Mouse (Mus musculus) neural tube, embryonic 13.5 days (tissue): ENCODE measurements around the gene Polr2f. TPM values are rescaled to one million over a fixed set of nuclear protein-coding genes. Genes with fewer than 3 reads are reported as not detected.

ENCODE experiments used
- ATAC-seq: fragments of 200-750 bp; cut with Nextera tagmentation; 2 replicates; pipeline ENCODE4 v1.8.0; 2017; ENCODE audit warnings: low read depth, mild to moderate bottlenecking, moderate TSS enrichment, moderate library complexity
- H3K27ac ChIP-seq: fragments of 300-500 bp; sonication (generic); replicated peaks from 2 replicates; pipeline ENCODE4 v1.5.1; 2015; ENCODE audit warnings: moderate library complexity, mild to moderate bottlenecking, inconsistent platforms
- H3K27me3 ChIP-seq: fragments of 300-500 bp; sonication (generic); 2 replicates; pipeline ENCODE4 v1.6.1; 2015; ENCODE audit warnings: mild to moderate bottlenecking, inconsistent platforms
- H3K36me3 ChIP-seq: fragments of 300-500 bp; sonication (generic); 2 replicates; pipeline ENCODE4 v1.6.1; 2015; ENCODE audit warnings: mild to moderate bottlenecking, inconsistent platforms
- H3K4me1 ChIP-seq: fragments of 300-500 bp; sonication (generic); replicated peaks from 2 replicates; pipeline ENCODE4 v1.6.1; 2015; ENCODE audit warnings: inconsistent platforms
- H3K4me2 ChIP-seq: fragments of 300-500 bp; sonication (generic); 2 replicates; pipeline ENCODE4 v1.6.1; 2015; ENCODE audit warnings: inconsistent platforms, mild to moderate bottlenecking, moderate library complexity
- H3K4me3 ChIP-seq: fragments of 300-500 bp; sonication (generic); 2 replicates; pipeline ENCODE4 v1.5.1; 2015; ENCODE audit warnings: mild to moderate bottlenecking, inconsistent platforms
- H3K9ac ChIP-seq: fragments of 300-500 bp; sonication (generic); 2 replicates; pipeline ENCODE4 v1.6.1; 2015; ENCODE audit warnings: moderate library complexity, mild to moderate bottlenecking, inconsistent platforms
- H3K9me3 ChIP-seq: fragments of 300-500 bp; sonication (generic); 2 replicates; pipeline ENCODE4 v1.6.1; 2016; ENCODE audit warnings: inconsistent platforms
- WGBS: fragments of 180-500 bp; shearing (Covaris S2); methylation state at CpG from one replicate; pipeline ENCODE4 v1.1.7; 2015; 5-methylcytosine and 5-hydroxymethylcytosine counted together
- polyA plus RNA-seq: library from polyadenylated mRNA; unstranded; fragments of >200 nt; fragmentation: Nextera tagmentation; extraction: Ambion mirVana; gene quantifications from 2 replicates; pipeline ENCODE4 v1.2.1, GENCODE M21; 2015

Gene Polr2f
- polyA plus RNA-seq, 1 experiment from 2014 or later = 278 TPM

- H3K27me3 ChIP-seq = no peaks in the 10 kb centered on the region
- no peak overlapping the region for H3K27ac ChIP-seq
- no peak for ATAC-seq
- 88% methylated on average over 6 of the region's 6 CpGs for WGBS
- no peaks in the 10 kb centered on the region for H3K9me3 ChIP-seq
- peaks cover 93% of the 10 kb centered on the region for H3K36me3 ChIP-seq
- no peak overlapping the region for H3K9ac ChIP-seq
- no peaks in the 10 kb centered on the region; the same call in 1 of the 2 replicates for H3K4me1 ChIP-seq
- no peak overlapping the region for H3K4me2 ChIP-seq
- no peak overlapping the region for H3K4me3 ChIP-seq
Measured at GRCm38 (mm10) chr15:79123751-79124150, 17.1 kb upstream of the Polr2f start.

- no peak overlapping the region for H3K27ac ChIP-seq
- no peak overlapping the region for H3K4me2 ChIP-seq
- no peaks in the 10 kb centered on the region; the same call in 1 of the 2 replicates for H3K4me1 ChIP-seq
- H3K27me3 ChIP-seq = no peaks in the 10 kb centered on the region
- peaks cover 92% of the 10 kb centered on the region for H3K36me3 ChIP-seq
- no peak for ATAC-seq
- WGBS = 89% methylated on average over 10 of the region's 10 CpGs
- H3K9ac ChIP-seq = no peak overlapping the region
- H3K4me3 ChIP-seq = no peak overlapping the region
- H3K9me3 ChIP-seq = no peaks in the 10 kb centered on the region
Measured at GRCm38 (mm10) chr15:79124331-79124875, 16.4 kb upstream of the Polr2f start.

DNA sequence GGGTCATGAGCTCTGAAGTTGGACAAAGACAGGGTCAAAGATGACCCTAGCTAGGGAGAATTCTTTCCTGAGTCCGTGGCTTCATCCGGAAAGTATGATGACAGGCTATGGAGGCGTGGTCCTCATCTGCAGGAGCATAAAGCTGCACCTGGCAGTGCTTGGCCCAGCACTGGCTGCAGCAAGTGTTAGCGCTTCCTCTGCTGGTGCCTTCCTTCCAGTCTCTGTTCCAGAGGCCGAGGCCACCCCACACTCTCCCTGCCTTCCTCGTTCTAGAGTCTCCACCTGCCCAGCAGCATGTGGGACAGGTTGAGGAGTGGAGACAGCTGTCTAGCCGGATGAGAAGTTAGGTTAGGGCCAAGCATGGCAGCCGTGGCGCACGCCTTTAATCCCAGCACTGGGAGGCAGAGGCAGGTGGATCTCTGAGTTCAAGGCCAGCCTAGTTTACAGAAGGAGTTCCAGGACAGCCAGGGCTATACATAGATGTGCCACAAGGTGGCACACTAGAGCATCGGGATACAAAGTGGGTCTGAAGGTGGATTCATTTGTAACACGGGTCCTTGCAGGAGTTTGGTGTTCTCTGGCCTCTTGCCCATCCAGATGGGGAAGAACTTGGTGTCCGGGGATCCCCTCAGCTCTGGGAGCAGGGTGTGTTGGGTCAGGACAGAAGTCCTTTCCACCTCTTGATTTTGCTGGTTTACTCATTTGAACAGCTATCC is 14.4 kb upstream of the Polr2f start:
- Histone ChIP-seq H3K27ac (no peak overlapping the region), H3K4me2 (no peak overlapping the region), H3K4me3 (no peak overlapping the region), H3K9me3 (no peaks in the 10 kb centered on the region), H3K9ac (no peak overlapping the region), H3K36me3 (peaks cover 95% of the 10 kb centered on the region), H3K4me1 (no peaks in the 10 kb centered on the region; the same call in 1 of the 2 replicates), H3K27me3 (no peaks in the 10 kb centered on the region)
- 83% methylated on average over 13 of the region's 13 CpGs for WGBS
- ATAC-seq = no peak

DNA sequence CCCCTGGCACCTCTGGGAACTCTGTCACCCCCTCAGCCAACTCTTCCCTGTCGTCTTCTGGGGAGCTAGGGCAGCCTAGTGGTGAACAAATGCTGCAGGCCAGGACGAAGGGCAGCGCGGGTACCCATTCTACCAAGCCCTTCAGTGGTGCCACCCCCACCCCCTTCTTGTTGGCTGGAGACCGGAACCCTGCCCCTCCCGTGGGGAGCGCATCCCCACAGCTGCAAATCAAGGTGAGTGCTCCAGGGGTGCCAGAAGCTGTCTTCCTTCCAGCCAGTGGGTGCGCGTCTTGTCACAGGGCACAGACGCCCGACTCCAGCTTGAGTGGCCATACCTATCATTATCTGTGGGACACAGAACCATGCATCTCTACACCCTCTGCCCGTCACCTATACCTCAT is 13.7 kb upstream of the Polr2f start:
- no peak overlapping the region for H3K4me2 ChIP-seq

GRCm38 (mm10) chr15:79128208-79128607 is 12.6 kb upstream of the Polr2f start:
- Histone ChIP-seq H3K9ac (no peak overlapping the region), H3K27me3 (no peaks in the 10 kb centered on the region), H3K36me3 (peaks cover 93% of the 10 kb centered on the region), H3K4me3 (no peak overlapping the region), H3K27ac (no peak overlapping the region), H3K9me3 (no peaks in the 10 kb centered on the region), H3K4me2 (no peak overlapping the region), H3K4me1 (no peaks in the 10 kb centered on the region)
- no peak for ATAC-seq
- 93% methylated on average over 5 of the region's 5 CpGs for WGBS

More for the DNA sequence above, 13.7 kb upstream of the Polr2f start:
- Histone ChIP-seq H3K27ac (no peak overlapping the region), H3K9me3 (no peaks in the 10 kb centered on the region), H3K36me3 (peaks cover 95% of the 10 kb centered on the region), H3K9ac (no peak overlapping the region), H3K27me3 (no peaks in the 10 kb centered on the region), H3K4me1 (no peaks in the 10 kb centered on the region; the same call in 1 of the 2 replicates), H3K4me3 (no peak overlapping the region)
- WGBS = 92% methylated on average over 12 of the region's 12 CpGs
- no peak for ATAC-seq

- 84% methylated on average over 7 of the region's 7 CpGs for WGBS
- H3K27me3 ChIP-seq = no peaks in the 10 kb centered on the region
- peaks cover 93% of the 10 kb centered on the region for H3K36me3 ChIP-seq
- no peak overlapping the region for H3K27ac ChIP-seq
- ATAC-seq = no peak
- no peaks in the 10 kb centered on the region for H3K9me3 ChIP-seq
- H3K4me1 ChIP-seq = no peaks in the 10 kb centered on the region
- H3K9ac ChIP-seq = no peak overlapping the region
- no peak overlapping the region for H3K4me3 ChIP-seq
- no peak overlapping the region for H3K4me2 ChIP-seq
Measured at GRCm38 (mm10) chr15:79129311-79129710, 11.5 kb upstream of the Polr2f start.

DNA sequence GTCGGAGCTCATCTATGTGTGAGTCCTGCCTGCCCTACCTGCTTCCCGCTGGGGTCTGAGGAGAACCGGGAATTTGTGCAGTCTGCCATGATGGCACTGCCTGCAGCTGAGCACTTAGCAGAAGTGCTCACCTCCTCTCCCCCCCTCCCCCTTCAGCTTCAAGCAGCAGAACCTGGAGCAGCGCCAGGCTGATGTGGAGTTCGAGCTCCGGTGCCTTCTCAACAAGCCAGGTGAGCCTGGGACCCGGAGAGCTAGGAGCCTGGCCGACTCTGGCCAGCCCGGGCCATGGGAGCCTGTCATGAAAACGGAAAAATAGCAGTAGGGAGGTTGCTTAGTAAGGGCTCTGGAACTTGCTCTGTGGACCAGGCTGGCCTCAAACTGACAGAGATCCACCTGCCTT is 10.0 kb upstream of the Polr2f start:
- no peak overlapping the region for H3K9ac ChIP-seq
- H3K9me3 ChIP-seq = no peaks in the 10 kb centered on the region
- 92% methylated on average over 10 of the region's 10 CpGs for WGBS
- no peak overlapping the region for H3K27ac ChIP-seq
- no peak overlapping the region for H3K4me3 ChIP-seq
- H3K27me3 ChIP-seq = no peaks in the 10 kb centered on the region
- no peak for ATAC-seq
- no peak overlapping the region for H3K4me2 ChIP-seq
- no peaks in the 10 kb centered on the region for H3K4me1 ChIP-seq
- H3K36me3 ChIP-seq = peaks cover 85% of the 10 kb centered on the region

GRCm38 (mm10) chr15:79131442-79131841 is 9.4 kb upstream of the Polr2f start:
- Histone ChIP-seq H3K36me3 (peaks cover 79% of the 10 kb centered on the region), H3K9ac (no peak overlapping the region), H3K4me2 (no peak overlapping the region), H3K4me3 (no peak overlapping the region), H3K9me3 (no peaks in the 10 kb centered on the region), H3K27me3 (no peaks in the 10 kb centered on the region), H3K27ac (no peak overlapping the region), H3K4me1 (no peaks in the 10 kb centered on the region)
- ATAC-seq = no peak
- WGBS = 71% methylated on average over 7 of the region's 7 CpGs

DNA sequence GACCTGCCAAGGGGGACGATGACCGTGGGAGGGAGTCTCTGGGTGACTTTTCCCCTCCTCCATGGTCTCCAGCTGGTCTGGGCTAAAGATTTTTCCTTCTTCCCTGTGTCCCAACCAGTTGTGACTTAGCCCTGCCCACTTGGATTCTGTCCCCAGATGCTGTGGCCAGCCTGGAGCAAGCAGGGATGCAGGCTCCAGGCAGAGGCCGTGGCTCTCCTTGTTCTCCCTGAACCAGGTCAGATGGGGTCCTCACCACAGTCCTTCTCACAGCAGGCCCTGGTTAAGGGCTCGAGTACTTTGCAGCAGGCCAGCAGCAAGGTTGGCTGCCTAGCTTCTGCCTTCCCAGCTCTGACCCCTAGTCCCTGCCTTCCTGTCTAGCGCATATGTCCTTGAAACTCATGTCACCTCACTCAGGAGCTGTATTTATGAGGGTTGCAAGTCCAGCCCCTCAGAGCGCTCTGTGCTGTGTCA is 7.6 kb upstream of the Polr2f start:
- no peaks in the 10 kb centered on the region for H3K9me3 ChIP-seq
- H3K4me2 ChIP-seq = no peak overlapping the region
- H3K9ac ChIP-seq = no peak overlapping the region
- H3K4me3 ChIP-seq = no peak overlapping the region
- 84% methylated on average over 6 of the region's 6 CpGs for WGBS
- ATAC-seq = no peak
- peaks cover 62% of the 10 kb centered on the region for H3K36me3 ChIP-seq
- H3K4me1 ChIP-seq = no peaks in the 10 kb centered on the region
- H3K27me3 ChIP-seq = no peaks in the 10 kb centered on the region
- H3K27ac ChIP-seq = no peak overlapping the region

DNA sequence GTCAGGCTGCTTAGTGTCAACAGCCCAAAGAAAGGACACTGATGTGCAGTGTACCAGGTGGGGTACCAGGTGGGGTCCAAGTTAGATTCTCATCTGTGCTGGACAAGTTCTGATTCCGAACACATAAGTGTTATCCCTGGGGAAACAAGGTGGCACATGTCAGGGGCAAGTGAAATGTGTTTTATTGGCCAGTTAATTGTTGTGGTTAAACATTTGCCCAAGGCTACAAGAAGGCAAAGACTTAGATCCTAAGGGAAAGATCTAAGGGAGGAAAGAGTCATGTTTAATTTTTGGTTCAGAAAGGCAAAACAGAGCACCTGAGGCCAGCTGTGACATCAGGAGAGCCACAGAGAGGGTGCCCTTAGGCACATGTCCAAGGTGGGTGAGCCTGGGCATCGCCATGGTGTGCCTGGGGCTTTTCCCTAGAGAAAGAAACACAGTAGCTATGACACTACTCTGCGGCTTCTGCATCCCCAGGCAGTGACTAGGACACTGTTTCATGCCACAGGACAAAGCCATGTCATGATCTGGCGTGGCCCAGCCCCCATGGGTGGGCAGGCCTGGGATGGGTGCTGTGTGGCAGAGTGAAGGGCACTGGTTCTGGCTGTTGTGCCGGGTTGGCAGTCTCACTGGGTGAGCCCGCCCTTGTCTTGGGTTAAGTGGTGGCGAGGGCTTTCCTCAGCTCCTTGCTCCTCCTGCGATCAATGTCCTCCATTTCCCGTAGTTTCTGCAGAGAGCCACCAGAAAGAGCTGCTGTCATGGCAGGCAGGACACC is 6.1 kb upstream of the Polr2f start:
- WGBS = 82% methylated on average over 9 of the region's 9 CpGs
- H3K27me3 ChIP-seq = no peaks in the 10 kb centered on the region
- H3K4me2 ChIP-seq = no peak overlapping the region
- H3K9me3 ChIP-seq = no peaks in the 10 kb centered on the region
- H3K27ac ChIP-seq = no peak overlapping the region
- H3K4me1 ChIP-seq = no peaks in the 10 kb centered on the region
- no peak for ATAC-seq
- H3K9ac ChIP-seq = no peak overlapping the region
- H3K36me3 ChIP-seq = peaks cover 51% of the 10 kb centered on the region
- no peak overlapping the region for H3K4me3 ChIP-seq

DNA sequence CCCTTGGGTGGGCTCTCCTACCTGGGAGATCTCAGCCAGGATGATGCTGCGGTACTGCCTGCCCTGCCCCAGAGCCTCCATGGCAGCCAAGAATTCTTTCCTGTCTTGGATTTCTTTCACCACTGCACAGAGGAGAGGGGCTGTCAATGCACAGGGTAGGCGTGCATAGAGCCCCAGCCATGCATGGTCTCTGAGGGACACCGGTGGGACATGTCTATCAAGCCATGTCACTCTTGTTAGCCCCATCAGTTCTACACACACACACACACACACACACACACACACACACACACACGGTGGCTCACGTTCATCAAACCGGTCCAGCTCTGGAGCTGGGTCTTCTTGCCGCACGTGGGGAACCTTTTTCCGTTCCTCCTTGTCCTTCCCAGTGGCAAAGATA is 5.5 kb upstream of the Polr2f start:
- peaks cover 44% of the 10 kb centered on the region for H3K36me3 ChIP-seq
- 82% methylated on average over 9 of the region's 9 CpGs for WGBS
- no peak overlapping the region for H3K4me2 ChIP-seq
- H3K4me3 ChIP-seq = no peak overlapping the region
- H3K27ac ChIP-seq = no peak overlapping the region
- H3K9ac ChIP-seq = no peak overlapping the region
- peaks cover 4% of the 10 kb centered on the region for H3K4me1 ChIP-seq
- no peaks in the 10 kb centered on the region for H3K27me3 ChIP-seq
- ATAC-seq = no peak; the same call in 1 of the 2 replicates
- no peaks in the 10 kb centered on the region for H3K9me3 ChIP-seq
